Mouse (Mus musculus): ENCODE data around the gene Cxxc4.

DNA sequence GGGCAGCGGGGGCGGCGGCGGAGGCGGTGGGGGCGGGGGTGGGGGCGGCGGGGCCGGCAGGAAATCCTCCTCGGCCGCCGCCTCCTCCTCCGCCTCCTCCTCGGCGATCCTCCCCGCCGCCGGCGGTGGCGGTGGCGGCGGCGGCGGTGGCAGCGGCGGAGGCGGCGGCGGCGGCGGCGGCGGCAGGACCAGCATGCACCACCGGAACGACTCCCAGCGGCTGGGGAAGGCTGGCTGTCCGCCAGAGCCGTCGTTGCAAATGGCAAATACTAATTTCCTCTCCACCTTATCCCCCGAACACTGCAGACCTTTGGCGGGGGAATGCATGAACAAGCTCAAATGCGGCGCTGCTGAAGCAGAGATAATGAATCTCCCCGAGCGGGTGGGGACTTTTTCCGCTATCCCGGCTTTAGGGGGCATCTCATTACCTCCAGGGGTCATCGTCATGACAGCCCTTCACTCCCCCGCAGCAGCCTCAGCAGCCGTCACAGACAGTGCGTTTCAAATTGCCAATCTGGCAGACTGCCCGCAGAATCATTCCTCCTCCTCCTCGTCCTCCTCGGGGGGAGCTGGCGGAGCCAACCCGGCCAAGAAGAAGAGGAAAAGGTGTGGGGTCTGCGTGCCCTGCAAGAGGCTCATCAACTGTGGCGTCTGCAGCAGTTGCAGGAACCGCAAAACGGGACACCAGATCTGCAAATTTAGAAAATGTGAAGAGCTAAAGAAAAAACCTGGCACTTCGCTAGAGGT, 3.9 kb downstream of the Cxxc4 start:
- TF ChIP-seq CTCF (IDR thresholded peaks at IDR 0.05; ENCODE audit: borderline replicate concordance, control insufficient read depth, extremely low read depth, insufficient read depth, low read length, poor library complexity) (no peak), POLR2A (IDR thresholded peaks at IDR 0.05; ENCODE audit: control insufficient read depth, extremely low read depth, insufficient read depth, low read length, poor library complexity) (no peak)

Measured in thymus, adult 2 months (tissue).